Mouse (Mus musculus) embryonic fibroblast, embryonic 13.5 days (primary cell): Measurements from ENCODE around the gene Rassf1.

Experiments
- CTCF ChIP-seq: IDR thresholded peaks from 2 replicates; pipeline ENCODE4 v1.5.1; 2011; ENCODE audit warnings: mild to moderate bottlenecking, control low read depth, low read length, moderate library complexity, borderline replicate concordance; ENCODE audit not compliant: insufficient read depth
- POLR2A ChIP-seq: IDR thresholded peaks from 2 replicates; pipeline ENCODE4 v1.6.1; 2011; ENCODE audit warnings: low read depth, mild to moderate bottlenecking, control low read depth, low read length, moderate library complexity

GRCm38 (mm10) chr9:107602068-107602648 is 50.8 kb downstream of the Rassf1 start:
- TF ChIP-seq CTCF (peak; percentile 94), POLR2A (no peak)
